Mouse (Mus musculus): ENCODE results near the gene Cyp2e1. TPM values are rescaled to one million over a fixed set of nuclear protein-coding genes. Genes with fewer than 3 reads are reported as not detected.
A peak's percentile ranks its signal among the peaks of the same experiment; 100 is the strongest.

Gene Cyp2e1
- polyA plus RNA-seq, 1 experiment from 2014 or later, result not detected

GRCm38 (mm10) chr7:140821305-140821652, 57.7 kb downstream of the Cyp2e1 start:
- Histone ChIP-seq H3K4me1 (ENCODE audit: control insufficient read depth, insufficient read depth, low read length) (no peaks in the 10 kb centered on the region), H3K36me3 (ENCODE audit: control insufficient read depth, insufficient read depth, low read length) (no peaks in the 10 kb centered on the region), H3K27ac (ENCODE audit: low read depth, low read length) (no peak overlapping the region), H3K9ac (ENCODE audit: low read depth, low read length) (peak overlapping the region; percentile 65; the same call in 1 of the 2 replicates), H3K4me3 (ENCODE audit: low read depth, low read length) (peak overlapping the region; percentile 55), H3K4me2 (peak overlapping the region; percentile 84), H3K9me3 (replicated peaks; ENCODE audit: control insufficient read depth, low read length) (no peaks in the 10 kb centered on the region), H3K27me3 (ENCODE audit: control insufficient read depth, insufficient read depth, low read length) (no peaks in the 10 kb centered on the region)
- ATAC-seq (replicated peaks; ENCODE audit: insufficient number of reproducible peaks, low FRiP score, low TSS enrichment), result no peak
- WGBS (ENCODE audit: insufficient replicate concordance), result 50% methylated on average over 5 of the region's 5 CpGs

GRCm38 (mm10) chr7:140821653-140822329, 58.3 kb downstream of the Cyp2e1 start, which contains the start of gene Zfp941:
Gene Zfp941, minus strand, starts transcription at chr7:140822178.
- Histone ChIP-seq H3K4me3 (ENCODE audit: low read depth, low read length) (peak within 1 kb of the TSS; percentile 55), H3K27me3 (ENCODE audit: control insufficient read depth, insufficient read depth, low read length) (no peaks in the 10 kb centered on the region), H3K4me2 (peak within 1 kb of the TSS; percentile 84), H3K9ac (ENCODE audit: low read depth, low read length) (peak within 1 kb of the TSS; percentile 65), H3K36me3 (ENCODE audit: control insufficient read depth, insufficient read depth, low read length) (no peaks in the 10 kb centered on the region), H3K9me3 (replicated peaks; ENCODE audit: control insufficient read depth, low read length) (no peaks in the 10 kb centered on the region), H3K27ac (ENCODE audit: low read depth, low read length) (no peak within 1 kb of the TSS), H3K4me1 (ENCODE audit: control insufficient read depth, insufficient read depth, low read length) (no peaks in the 10 kb centered on the region)
- ATAC-seq (replicated peaks; ENCODE audit: insufficient number of reproducible peaks, low FRiP score, low TSS enrichment), result peak; percentile 49; the same call in 1 of the 2 replicates
- WGBS (ENCODE audit: insufficient replicate concordance), result 4% methylated on average over 21 of the region's 21 CpGs

GRCm38 (mm10) chr7:140822731-140823130, 59.2 kb downstream of the Cyp2e1 start:
- no peaks in the 10 kb centered on the region for H3K36me3 ChIP-seq (ENCODE audit: control insufficient read depth, insufficient read depth, low read length)
- no peak overlapping the region for H3K4me3 ChIP-seq (ENCODE audit: low read depth, low read length)
- no peak overlapping the region for H3K4me2 ChIP-seq
- H3K9me3 ChIP-seq (replicated peaks; ENCODE audit: control insufficient read depth, low read length), result no peaks in the 10 kb centered on the region
- no peaks in the 10 kb centered on the region for H3K27me3 ChIP-seq (ENCODE audit: control insufficient read depth, insufficient read depth, low read length)
- no peaks in the 10 kb centered on the region for H3K4me1 ChIP-seq (ENCODE audit: control insufficient read depth, insufficient read depth, low read length)
- no peak overlapping the region for H3K9ac ChIP-seq (ENCODE audit: low read depth, low read length)
- no peak for ATAC-seq (replicated peaks; ENCODE audit: insufficient number of reproducible peaks, low FRiP score, low TSS enrichment)
- 88% methylated on average over 4 of the region's 4 CpGs for WGBS (ENCODE audit: insufficient replicate concordance)
- no peak overlapping the region for H3K27ac ChIP-seq (ENCODE audit: low read depth, low read length)

Other genes with a start within 250 kb of the Cyp2e1 start
- not detected in 2 replicates for gene Olfr538, start 195.9 kb upstream of the Cyp2e1 start, polyA plus RNA-seq (2014; fragmentation: Nextera tagmentation; extraction: Ambion mirVana)
- not detected in 2 replicates for gene Olfr46, start 162.5 kb upstream of the Cyp2e1 start, polyA plus RNA-seq (2014; fragmentation: Nextera tagmentation; extraction: Ambion mirVana)
- gene Olfr61, start 134.8 kb upstream of the Cyp2e1 start, polyA plus RNA-seq (2014; fragmentation: Nextera tagmentation; extraction: Ambion mirVana), result not detected in 2 replicates
- not detected in 2 replicates for gene Olfr53, start 117.3 kb upstream of the Cyp2e1 start, polyA plus RNA-seq (2014; fragmentation: Nextera tagmentation; extraction: Ambion mirVana)
- gene Olfr539, start 103.8 kb upstream of the Cyp2e1 start, polyA plus RNA-seq (2014; fragmentation: Nextera tagmentation; extraction: Ambion mirVana), result not detected in 2 replicates
- gene Olfr45, start 81.8 kb upstream of the Cyp2e1 start, polyA plus RNA-seq (2014; fragmentation: Nextera tagmentation; extraction: Ambion mirVana), result not detected in 2 replicates
- not detected in 2 replicates for gene Olfr541, start 66.5 kb upstream of the Cyp2e1 start, polyA plus RNA-seq (2014; fragmentation: Nextera tagmentation; extraction: Ambion mirVana)
- 0.25 and 0.70 TPM in 2 replicates for gene Syce1, start 24.1 kb downstream of the Cyp2e1 start, polyA plus RNA-seq (2014; fragmentation: Nextera tagmentation; extraction: Ambion mirVana)
- 0.93 and 1.0 TPM in 2 replicates for gene Zfp941, start 58.4 kb downstream of the Cyp2e1 start, polyA plus RNA-seq (2014; fragmentation: Nextera tagmentation; extraction: Ambion mirVana)
- not detected in 2 replicates for gene Urah, start 71.3 kb downstream of the Cyp2e1 start, polyA plus RNA-seq (2014; fragmentation: Nextera tagmentation; extraction: Ambion mirVana)
- not detected in 2 replicates for gene Scgb1c1, start 81.8 kb downstream of the Cyp2e1 start, polyA plus RNA-seq (2014; fragmentation: Nextera tagmentation; extraction: Ambion mirVana)
- not detected in 2 replicates for gene Odf3, start 84.1 kb downstream of the Cyp2e1 start, polyA plus RNA-seq (2014; fragmentation: Nextera tagmentation; extraction: Ambion mirVana)
- not detected in 2 replicates for gene Gm45785, start 92.6 kb downstream of the Cyp2e1 start, polyA plus RNA-seq (2014; fragmentation: Nextera tagmentation; extraction: Ambion mirVana)
- gene Ric8a, start 93.2 kb downstream of the Cyp2e1 start, polyA plus RNA-seq (2014; fragmentation: Nextera tagmentation; extraction: Ambion mirVana), result 38.9 and 47.8 TPM in 2 replicates
- gene Bet1l, start 93.8 kb downstream of the Cyp2e1 start, polyA plus RNA-seq (2014; fragmentation: Nextera tagmentation; extraction: Ambion mirVana), result 29.4 and 30.8 TPM in 2 replicates
- gene Psmd13, start 118.2 kb downstream of the Cyp2e1 start, polyA plus RNA-seq (2014; fragmentation: Nextera tagmentation; extraction: Ambion mirVana), result 102 and 139 TPM in 2 replicates
- 31.9 and 34.8 TPM in 2 replicates for gene Sirt3, start 118.6 kb downstream of the Cyp2e1 start, polyA plus RNA-seq (2014; fragmentation: Nextera tagmentation; extraction: Ambion mirVana)
- gene Cox8b, start 136.7 kb downstream of the Cyp2e1 start, polyA plus RNA-seq (2014; fragmentation: Nextera tagmentation; extraction: Ambion mirVana), result 69.2 and 75.4 TPM in 2 replicates
- gene Nlrp6, start 157.2 kb downstream of the Cyp2e1 start, polyA plus RNA-seq (2014; fragmentation: Nextera tagmentation; extraction: Ambion mirVana), result not detected in 2 replicates
- gene Pgghg, start 177.7 kb downstream of the Cyp2e1 start, polyA plus RNA-seq (2014; fragmentation: Nextera tagmentation; extraction: Ambion mirVana), result 11.1 and 12.0 TPM in 2 replicates
- 0.34 TPM in 1 of 2 replicates, not detected in the other for gene Ifitm5, start 186.6 kb downstream of the Cyp2e1 start, polyA plus RNA-seq (2014; fragmentation: Nextera tagmentation; extraction: Ambion mirVana)
- gene Gm45717, start 192.2 kb downstream of the Cyp2e1 start, polyA plus RNA-seq (2014; fragmentation: Nextera tagmentation; extraction: Ambion mirVana), result 0.46 TPM in 1 of 2 replicates, not detected in the other
- gene Ifitm2, start 192.2 kb downstream of the Cyp2e1 start, polyA plus RNA-seq (2014; fragmentation: Nextera tagmentation; extraction: Ambion mirVana), result 420 and 429 TPM in 2 replicates
- gene Ifitm1, start 203.5 kb downstream of the Cyp2e1 start, polyA plus RNA-seq (2014; fragmentation: Nextera tagmentation; extraction: Ambion mirVana), result 4.8 and 7.6 TPM in 2 replicates
- 32.5 and 36.2 TPM in 2 replicates for gene Ifitm3, start 247.0 kb downstream of the Cyp2e1 start, polyA plus RNA-seq (2014; fragmentation: Nextera tagmentation; extraction: Ambion mirVana)